Mouse (Mus musculus) hindbrain, embryonic 13.5 days (tissue): ENCODE results near the gene Gm3033. TPM values are rescaled to one million over a fixed set of nuclear protein-coding genes. Genes with fewer than 3 reads are reported as not detected.
"Not testable (repeated sequence)": the region's sequence is repeated elsewhere in the genome, so short reads cannot be mapped to it uniquely, and the experiment has no call there.

Experiments
- ATAC-seq: fragments of 200-750 bp; cut with Nextera tagmentation; 2 replicates; pipeline ENCODE4 v1.8.0; 2017; ENCODE audit warnings: moderate TSS enrichment; ENCODE audit not compliant: low FRiP score
- H3K27ac ChIP-seq: fragments of 300-500 bp; sonication (generic); 2 replicates; pipeline ENCODE4 v1.5.1; 2015; ENCODE audit warnings: inconsistent platforms, mild to moderate bottlenecking, moderate library complexity
- H3K27me3 ChIP-seq: fragments of 300-500 bp; sonication (generic); 2 replicates; pipeline ENCODE4 v1.6.1; 2015; ENCODE audit warnings: mild to moderate bottlenecking, inconsistent platforms
- H3K36me3 ChIP-seq: fragments of 300-500 bp; sonication (generic); 2 replicates; pipeline ENCODE4 v1.6.1; 2015; ENCODE audit warnings: mild to moderate bottlenecking, inconsistent platforms
- H3K4me1 ChIP-seq: fragments of 300-500 bp; sonication (generic); replicated peaks from 2 replicates; pipeline ENCODE4 v1.6.1; 2015; ENCODE audit warnings: inconsistent platforms
- H3K4me2 ChIP-seq: fragments of 300-500 bp; sonication (generic); 2 replicates; pipeline ENCODE4 v1.6.1; 2015; ENCODE audit warnings: inconsistent platforms, mild to moderate bottlenecking, moderate library complexity
- H3K4me3 ChIP-seq: fragments of 300-500 bp; sonication (generic); 2 replicates; pipeline ENCODE4 v1.5.1; 2015; ENCODE audit warnings: mild to moderate bottlenecking, inconsistent platforms
- H3K9ac ChIP-seq: fragments of 300-500 bp; sonication (generic); 2 replicates; pipeline ENCODE4 v1.6.1; 2015; ENCODE audit warnings: mild to moderate bottlenecking, inconsistent platforms
- H3K9me3 ChIP-seq: fragments of 300-500 bp; sonication (generic); 2 replicates; pipeline ENCODE4 v1.6.1; 2016; ENCODE audit warnings: inconsistent platforms
- WGBS: fragments of 180-500 bp; shearing (Covaris S2); methylation state at CpG from one replicate; pipeline ENCODE4 v1.1.7; 2015; 5-methylcytosine and 5-hydroxymethylcytosine counted together
- polyA plus RNA-seq: library from polyadenylated mRNA; unstranded; fragments of >200 nt; fragmentation: Nextera tagmentation; extraction: Ambion mirVana; gene quantifications from 2 replicates; pipeline ENCODE4 v1.2.1, GENCODE M21; 2015

The Gm3033 gene
- not detected in 2 replicates for polyA plus RNA-seq

DNA sequence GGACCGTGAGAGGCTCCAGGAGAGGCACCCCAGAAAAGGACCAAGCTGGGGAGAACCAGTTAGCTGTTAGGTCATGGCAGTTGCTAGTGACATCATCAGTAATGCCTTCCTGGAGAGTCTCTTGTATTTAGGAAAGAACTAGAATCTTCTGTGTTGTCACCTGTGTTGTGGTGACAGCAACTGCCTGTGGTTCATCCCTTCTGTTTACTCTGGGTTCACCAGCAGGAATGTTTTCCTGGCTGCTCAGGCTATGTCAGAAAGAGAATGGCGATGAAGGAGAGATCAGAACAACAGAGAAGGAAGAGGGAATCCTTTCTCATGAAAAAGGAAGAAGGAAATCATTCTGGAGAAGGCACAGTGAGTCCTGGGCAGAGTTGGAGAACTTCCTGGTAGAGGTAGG, at the start of gene Gm3033:
Gene Gm3033, plus strand, starts transcription at position 301 of the 400 bp plus-strand sequence.
- H3K4me1 ChIP-seq, H3K9ac ChIP-seq, H3K4me2 ChIP-seq, H3K27ac ChIP-seq, H3K36me3 ChIP-seq, ATAC-seq, H3K27me3 ChIP-seq, H3K4me3 ChIP-seq, H3K9me3 ChIP-seq: not testable (repeated sequence)
- WGBS = no CpG with 5 or more reads among the region's 2 CpGs

DNA sequence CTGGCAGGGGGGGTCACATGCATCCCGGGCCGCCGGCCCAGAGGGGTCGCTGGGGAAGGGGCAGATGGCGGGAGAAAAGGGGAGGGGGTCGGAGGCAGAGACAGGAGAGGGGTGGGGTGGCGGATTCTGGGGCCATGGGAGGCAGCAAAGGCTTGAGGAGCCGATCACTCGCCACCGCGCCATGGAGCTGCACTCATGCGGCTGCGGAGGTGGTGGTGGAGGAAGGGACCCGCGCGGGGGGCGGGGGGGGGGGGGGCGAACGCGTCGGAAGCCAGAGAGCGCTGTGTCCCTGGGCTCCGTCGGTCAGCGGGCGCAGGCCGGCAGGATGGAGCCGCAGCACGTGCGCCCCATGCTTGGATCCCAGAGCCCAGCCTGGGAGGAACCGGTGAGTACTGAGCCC, 36.3 kb upstream of the Gm3033 start, which contains the start of gene Gm3002:
Gene Gm3002, plus strand, starts transcription at position 301 of the 400 bp plus-strand sequence.
- H3K9me3 ChIP-seq, H3K36me3 ChIP-seq, H3K4me2 ChIP-seq, H3K4me3 ChIP-seq, ATAC-seq, H3K9ac ChIP-seq, H3K27ac ChIP-seq, H3K4me1 ChIP-seq, H3K27me3 ChIP-seq: not testable (repeated sequence)
- no CpG with 5 or more reads among the region's 31 CpGs for WGBS

- H3K27ac ChIP-seq, H3K27me3 ChIP-seq, H3K4me3 ChIP-seq, H3K36me3 ChIP-seq, H3K4me2 ChIP-seq, H3K9me3 ChIP-seq, H3K9ac ChIP-seq, H3K4me1 ChIP-seq, ATAC-seq: not testable (repeated sequence)
- no CpG with 5 or more reads among the region's 1 CpGs for WGBS
Observed at GRCm38 (mm10) chr14:3883872-3884271, 37.8 kb downstream of the Gm3033 start, which contains the start of gene Gm2916. Gene Gm2916 (plus strand): TSS chr14:3884172.

Other genes starting within 250 kb of the Gm3033 start
- gene Gm3012, start 211.7 kb upstream of the Gm3033 start, polyA plus RNA-seq = not detected in 2 replicates
- 14.3 and 14.5 TPM in 2 replicates for gene Gm3020, start 194.2 kb upstream of the Gm3033 start, polyA plus RNA-seq
- not detected in 2 replicates for gene Gm3043, start 157.5 kb upstream of the Gm3033 start, polyA plus RNA-seq
- gene Gm3002, start 36.2 kb upstream of the Gm3033 start, polyA plus RNA-seq = 2.5 and 3.1 TPM in 2 replicates
- gene Gm2916, start 37.9 kb downstream of the Gm3033 start, polyA plus RNA-seq = not detected in 2 replicates
- gene Gm3029, start 85.5 kb downstream of the Gm3033 start, polyA plus RNA-seq = not detected in 2 replicates
- 0.96 and 1.1 TPM in 2 replicates for gene Gm3095, start 117.3 kb downstream of the Gm3033 start, polyA plus RNA-seq
- not detected in 2 replicates for gene Gm3099, start 152.1 kb downstream of the Gm3033 start, polyA plus RNA-seq
- 2.6 and 3.1 TPM in 2 replicates for gene Gm5796, start 177.7 kb downstream of the Gm3033 start, polyA plus RNA-seq
- gene Gm3115, start 237.9 kb downstream of the Gm3033 start, polyA plus RNA-seq = not detected in 2 replicates